Mouse (Mus musculus): ENCODE data around the gene Gtpbp6.

DNA sequence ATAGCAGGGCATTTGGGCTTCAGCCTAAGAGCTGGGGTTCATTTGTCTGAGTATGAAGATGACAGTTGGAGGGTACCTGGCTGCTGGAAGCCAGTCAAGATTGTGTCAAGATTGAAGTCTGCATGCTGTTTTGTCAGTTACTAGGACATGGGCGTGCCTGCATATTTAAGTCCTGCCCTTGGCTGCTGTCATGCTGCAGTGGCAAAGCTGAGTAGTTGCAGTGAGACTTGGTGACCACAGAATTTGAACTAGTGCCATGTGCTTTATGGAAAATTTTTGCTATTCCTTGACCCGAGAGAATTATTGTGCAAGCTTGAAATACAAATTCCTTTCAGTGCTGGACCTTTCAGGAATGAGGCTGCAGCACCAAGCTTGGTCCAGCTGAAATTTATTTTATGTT lies 34.3 kb upstream of the Gtpbp6 start:
- no peak for TF ChIP-seq CTCF (IDR thresholded peaks at IDR 0.05; ENCODE audit: low read depth)
- TF ChIP-seq EP300 (IDR thresholded peaks at IDR 0.05; ENCODE audit: low read depth): no peak

All from liver, embryonic 14.5 days (tissue).